Mouse (Mus musculus) liver, embryonic 14.5 days (tissue): ENCODE results near the gene Moap1.

ENCODE experiments used
- CTCF ChIP-seq: IDR thresholded peaks from 2 replicates; pipeline ENCODE4 v1.5.1; 2016; ENCODE audit warnings: antibody characterized with exemption, low read depth, control low read depth
- EP300 ChIP-seq: IDR thresholded peaks from 2 replicates; pipeline ENCODE4 v1.6.1; 2016; ENCODE audit warnings: antibody characterized with exemption, low read depth

DNA sequence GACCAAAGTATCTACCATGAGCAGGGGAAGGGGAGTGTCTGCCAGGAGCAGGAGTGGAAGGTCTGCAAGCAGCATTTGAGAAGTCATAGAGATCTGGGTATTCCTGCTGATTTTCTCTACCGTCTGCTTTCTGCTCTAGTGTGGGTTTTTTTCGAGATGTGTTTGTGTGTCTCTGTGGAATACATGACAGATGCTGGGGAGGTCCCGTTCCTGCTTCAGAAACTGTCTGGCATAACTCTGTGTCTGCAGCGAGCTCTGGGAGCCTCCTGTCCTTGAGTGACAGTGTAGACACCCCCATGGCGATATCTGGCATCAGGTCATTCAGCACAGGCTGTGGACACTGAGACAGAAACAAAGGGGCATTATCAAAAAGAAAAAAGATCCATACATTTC lies 42.1 kb upstream of the Moap1 start:
- TF ChIP-seq CTCF (no peak), EP300 (no peak)
